Mouse (Mus musculus): ENCODE measurements around the gene Fam198a.

GRCm38 (mm10) chr9:121982665-121983064, 31.9 kb downstream of the Fam198a start:
- TF ChIP-seq CTCF (IDR thresholded peaks at IDR 0.05; ENCODE audit: low read depth, low read length) (no peak), POLR2A (IDR thresholded peaks at IDR 0.05; ENCODE audit: borderline replicate concordance, low read depth, low read length) (no peak)
